Mouse (Mus musculus): ENCODE results near the gene Rab30. TPM values are rescaled to one million over a fixed set of nuclear protein-coding genes. Genes with fewer than 3 reads are reported as not detected.

Rab30 gene
- polyA plus RNA-seq, 1 experiment from 2014 or later: 28.8 TPM

DNA sequence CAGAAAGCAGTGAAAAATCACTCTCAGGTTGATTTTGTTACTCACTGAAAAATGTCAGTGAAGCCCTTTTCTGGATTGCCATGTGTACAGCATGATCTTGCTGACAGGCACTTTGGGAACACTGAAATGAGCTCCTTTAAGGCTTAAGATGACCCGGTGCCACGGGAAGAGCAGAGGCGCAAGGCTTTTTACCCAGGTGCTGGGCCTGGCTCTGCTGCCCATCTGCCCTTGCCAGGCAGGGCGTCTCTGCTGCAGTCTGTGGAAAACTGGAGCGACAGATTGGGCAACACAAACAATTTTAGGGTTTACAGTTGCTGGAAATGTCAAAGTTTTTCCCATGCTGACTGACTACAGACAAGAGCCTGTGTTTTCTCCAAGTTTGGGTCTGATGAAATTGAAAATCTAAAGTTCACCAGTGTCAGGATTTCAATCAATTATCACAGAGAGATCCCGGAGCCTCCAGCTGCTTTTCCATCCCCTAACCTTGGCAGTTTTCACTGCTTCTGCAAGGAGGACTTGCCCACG, 79.6 kb downstream of the Rab30 start:
- no peak for ATAC-seq
- peaks cover 4% of the 10 kb centered on the region; the same call in 1 of the 2 replicates for H3K4me1 ChIP-seq (ENCODE audit: insufficient read depth)
- TF ChIP-seq CTCF (IDR thresholded peaks at IDR 0.05; ENCODE audit: low read depth): no peak
- TF ChIP-seq EP300 (IDR thresholded peaks at IDR 0.05; ENCODE audit: low read depth): no peak
- H3K27me3 ChIP-seq (ENCODE audit: insufficient read depth, low read length): no peaks in the 10 kb centered on the region
- H3K9ac ChIP-seq (replicated peaks): peak overlapping the region; percentile 42; the same call in 1 of the 2 replicates
- 61% methylated on average over 7 of the region's 7 CpGs for WGBS (ENCODE audit: insufficient replicate concordance)
- no peaks in the 10 kb centered on the region; the same call in 1 of the 2 replicates for H3K36me3 ChIP-seq (replicated peaks; ENCODE audit: insufficient read depth, low read length)
- no peaks in the 10 kb centered on the region for H3K9me3 ChIP-seq (ENCODE audit: low read length)
- peak overlapping the region; percentile 11 for H3K4me3 ChIP-seq (ENCODE audit: low read depth, low read length)
- H3K4me2 ChIP-seq (ENCODE audit: low read depth, low read length): peak overlapping the region; percentile 59
- DNase-seq: no peak
- peak overlapping the region; percentile 39; the same call in 1 of the 2 replicates for H3K27ac ChIP-seq (ENCODE audit: low read depth)

- ATAC-seq (no peak), DNase-seq (no peak)
- Histone ChIP-seq H3K4me1 (ENCODE audit: insufficient read depth) (peaks cover 4% of the 10 kb centered on the region; the same call in 1 of the 2 replicates), H3K9ac (replicated peaks) (no peak overlapping the region; the same call in 1 of the 2 replicates), H3K9me3 (ENCODE audit: low read length) (no peaks in the 10 kb centered on the region), H3K4me2 (ENCODE audit: low read depth, low read length) (peak overlapping the region; percentile 59), H3K27me3 (ENCODE audit: insufficient read depth, low read length) (no peaks in the 10 kb centered on the region), H3K36me3 (replicated peaks; ENCODE audit: insufficient read depth, low read length) (no peaks in the 10 kb centered on the region; the same call in 1 of the 2 replicates), H3K27ac (ENCODE audit: low read depth) (no peak overlapping the region), H3K4me3 (ENCODE audit: low read depth, low read length) (peak overlapping the region; percentile 11)
- WGBS (ENCODE audit: insufficient replicate concordance): 52% methylated on average over 4 of the region's 4 CpGs
- peak; percentile 16; the same call in 1 of the 2 replicates for TF ChIP-seq EP300 (IDR thresholded peaks at IDR 0.05; ENCODE audit: low read depth)
- no peak for TF ChIP-seq CTCF (IDR thresholded peaks at IDR 0.05; ENCODE audit: low read depth)
Measured at GRCm38 (mm10) chr7:92821871-92822270, 80.5 kb downstream of the Rab30 start.

DNA sequence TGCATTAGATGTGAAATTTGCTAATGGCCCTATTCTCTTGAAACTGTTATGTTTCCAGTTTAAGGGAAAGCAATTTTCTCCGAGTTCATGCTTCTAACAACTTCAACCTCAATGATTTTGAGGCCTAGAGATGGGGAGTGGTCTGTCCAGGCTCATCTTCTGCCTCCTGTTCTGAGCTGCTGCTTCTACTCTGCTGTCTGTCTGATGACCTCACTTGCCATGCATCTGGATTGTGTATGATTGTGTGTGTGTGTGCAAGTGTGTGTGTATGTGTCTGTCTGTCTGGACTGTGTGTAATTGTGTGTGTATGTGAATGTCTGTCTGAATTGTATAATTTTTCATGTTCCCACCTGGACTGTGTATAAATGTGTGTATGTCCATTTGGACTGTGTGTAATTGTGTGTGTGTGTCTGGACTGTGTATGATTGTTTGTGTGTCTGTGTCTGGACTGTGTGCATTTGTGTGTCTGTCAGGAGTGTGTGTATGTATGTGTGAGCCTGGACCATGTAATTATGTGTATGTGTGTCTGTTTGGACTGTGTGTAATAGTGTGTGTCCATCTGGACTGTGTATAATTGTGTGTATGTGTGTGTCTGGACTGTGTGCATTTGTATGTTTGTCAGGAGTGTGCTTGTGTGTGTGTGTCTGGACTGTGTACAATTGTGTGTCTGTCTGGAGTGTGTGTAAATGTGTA, 81.2 kb downstream of the Rab30 start:
- no peak overlapping the region; the same call in 1 of the 2 replicates for H3K9ac ChIP-seq (replicated peaks)

GRCm38 (mm10) chr7:92826248-92826647, 84.8 kb downstream of the Rab30 start:
- H3K4me1 ChIP-seq (ENCODE audit: insufficient read depth): peaks cover 4% of the 10 kb centered on the region; the same call in 1 of the 2 replicates
- H3K27me3 ChIP-seq (ENCODE audit: insufficient read depth, low read length): no peaks in the 10 kb centered on the region
- ATAC-seq: no peak
- DNase-seq: no peak
- no peaks in the 10 kb centered on the region; the same call in 1 of the 2 replicates for H3K36me3 ChIP-seq (replicated peaks; ENCODE audit: insufficient read depth, low read length)
- WGBS (ENCODE audit: insufficient replicate concordance): 81% methylated on average over 3 of the region's 3 CpGs
- no peak overlapping the region for H3K4me3 ChIP-seq (ENCODE audit: low read depth, low read length)
- no peak overlapping the region for H3K9ac ChIP-seq (replicated peaks)
- H3K9me3 ChIP-seq (ENCODE audit: low read length): no peaks in the 10 kb centered on the region
- no peak overlapping the region for H3K4me2 ChIP-seq (ENCODE audit: low read depth, low read length)
- TF ChIP-seq EP300 (IDR thresholded peaks at IDR 0.05; ENCODE audit: low read depth) (no peak), CTCF (IDR thresholded peaks at IDR 0.05; ENCODE audit: low read depth) (no peak)
- no peak overlapping the region for H3K27ac ChIP-seq (ENCODE audit: low read depth)

More for the DNA sequence above, 81.2 kb downstream of the Rab30 start:
- 0 out of 2 replicates have a peak overlapping the region, but pooled peaks have one; percentile 11 for H3K4me3 ChIP-seq (ENCODE audit: low read depth, low read length)
- no peaks in the 10 kb centered on the region for H3K27me3 ChIP-seq (ENCODE audit: insufficient read depth, low read length)
- H3K27ac ChIP-seq (ENCODE audit: low read depth): no peak overlapping the region
- 69% methylated on average over 1 of the region's 1 CpGs for WGBS (ENCODE audit: insufficient replicate concordance)
- H3K36me3 ChIP-seq (replicated peaks; ENCODE audit: insufficient read depth, low read length): no peaks in the 10 kb centered on the region; the same call in 1 of the 2 replicates
- peaks cover 4% of the 10 kb centered on the region; the same call in 1 of the 2 replicates for H3K4me1 ChIP-seq (ENCODE audit: insufficient read depth)
- no peak for DNase-seq
- H3K4me2 ChIP-seq (ENCODE audit: low read depth, low read length): peak overlapping the region; percentile 59
- TF ChIP-seq EP300 (IDR thresholded peaks at IDR 0.05; ENCODE audit: low read depth): no peak
- TF ChIP-seq CTCF (IDR thresholded peaks at IDR 0.05; ENCODE audit: low read depth): no peak
- ATAC-seq: no peak
- H3K9me3 ChIP-seq (ENCODE audit: low read length): no peaks in the 10 kb centered on the region

DNA sequence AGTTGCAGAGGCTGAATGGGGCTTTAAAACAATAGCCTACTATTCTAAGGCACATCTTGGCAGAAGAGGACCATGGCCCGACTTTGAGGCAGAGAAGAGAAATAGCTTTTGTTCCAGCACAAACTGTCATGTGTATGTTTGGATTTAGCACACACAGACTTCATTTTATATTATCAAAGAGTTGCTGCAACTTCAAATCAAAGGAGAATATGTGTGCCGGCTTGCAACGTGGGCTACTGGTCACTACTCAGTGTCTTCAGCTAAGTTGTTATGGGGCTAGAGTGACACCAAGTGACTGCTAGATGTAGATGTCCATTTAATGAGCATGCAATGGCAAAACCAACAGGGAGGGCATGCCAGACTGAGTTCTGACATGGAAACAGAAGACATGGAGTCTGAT, 86.6 kb downstream of the Rab30 start:
- no peak overlapping the region for H3K4me2 ChIP-seq (ENCODE audit: low read depth, low read length)
- H3K4me3 ChIP-seq (ENCODE audit: low read depth, low read length): no peak overlapping the region
- no peaks in the 10 kb centered on the region for H3K9me3 ChIP-seq (ENCODE audit: low read length)
- ATAC-seq: peak; percentile 38; the same call in 1 of the 2 replicates
- H3K36me3 ChIP-seq (replicated peaks; ENCODE audit: insufficient read depth, low read length): no peaks in the 10 kb centered on the region; the same call in 1 of the 2 replicates
- no peaks in the 10 kb centered on the region for H3K27me3 ChIP-seq (ENCODE audit: insufficient read depth, low read length)
- H3K4me1 ChIP-seq (ENCODE audit: insufficient read depth): no peaks in the 10 kb centered on the region
- no peak for TF ChIP-seq EP300 (IDR thresholded peaks at IDR 0.05; ENCODE audit: low read depth)
- peak; percentile 56 for TF ChIP-seq CTCF (IDR thresholded peaks at IDR 0.05; ENCODE audit: low read depth)
- H3K9ac ChIP-seq (replicated peaks): no peak overlapping the region
- no peak for DNase-seq
- no peak overlapping the region for H3K27ac ChIP-seq (ENCODE audit: low read depth)
- WGBS (ENCODE audit: insufficient replicate concordance): 56% methylated on average over 3 of the region's 3 CpGs

DNA sequence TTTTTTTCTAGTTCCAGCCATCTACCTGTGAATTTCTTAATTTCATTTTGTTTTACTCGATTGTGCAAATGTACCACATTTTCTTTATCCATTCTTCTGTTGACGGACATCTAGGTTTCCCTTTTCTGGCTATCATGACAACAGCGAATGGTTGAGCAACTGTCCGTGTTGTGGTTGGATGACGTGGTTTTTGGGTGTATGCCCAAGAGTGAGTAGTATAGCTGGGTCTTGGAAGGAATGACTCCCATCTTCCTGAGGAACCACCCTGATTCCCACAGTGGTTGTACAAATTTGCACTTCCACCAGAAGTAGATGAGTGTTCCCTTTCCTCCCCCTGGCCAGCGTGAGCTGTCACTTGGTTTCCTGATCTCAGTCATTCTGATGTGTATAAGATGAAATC, 91.0 kb downstream of the Rab30 start:
- 56% methylated on average over 6 of the region's 6 CpGs for WGBS (ENCODE audit: insufficient replicate concordance)
- Histone ChIP-seq H3K27ac (ENCODE audit: low read depth) (no peak overlapping the region), H3K9ac (replicated peaks) (no peak overlapping the region)

More for the DNA sequence above, 91.0 kb downstream of the Rab30 start:
- H3K9me3 ChIP-seq (ENCODE audit: low read length): no peaks in the 10 kb centered on the region
- no peak overlapping the region for H3K4me2 ChIP-seq (ENCODE audit: low read depth, low read length)
- no peak overlapping the region for H3K4me3 ChIP-seq (ENCODE audit: low read depth, low read length)
- H3K27me3 ChIP-seq (ENCODE audit: insufficient read depth, low read length): no peaks in the 10 kb centered on the region
- no peaks in the 10 kb centered on the region for H3K4me1 ChIP-seq (ENCODE audit: insufficient read depth)
- no peak for ATAC-seq
- TF ChIP-seq CTCF (IDR thresholded peaks at IDR 0.05; ENCODE audit: low read depth) (no peak), EP300 (IDR thresholded peaks at IDR 0.05; ENCODE audit: low read depth) (no peak)
- no peak for DNase-seq
- no peaks in the 10 kb centered on the region for H3K36me3 ChIP-seq (replicated peaks; ENCODE audit: insufficient read depth, low read length)

Measured in liver, postnatal 0 days (tissue).